Mouse (Mus musculus) gastrocnemius, postnatal 36 days (tissue): ENCODE data around the gene Atp2a1. TPM values are rescaled to one million over a fixed set of nuclear protein-coding genes. Genes with fewer than 3 reads are reported as not detected.
"Not testable (repeated sequence)": the region's sequence is repeated elsewhere in the genome, so short reads cannot be mapped to it uniquely, and the experiment has no call there.

Source experiments
- DNase-seq, 2 experiments: peaks; one replicate each; pipeline ENCODE4 v3.0.0; 2022
- intact Hi-C: fragments of 180-260 bp; cut with DNase I; formaldehyde crosslinking; loops from one replicate; pipeline ENCODE4 v1.15.1; 2025
- long read RNA-seq, 2 experiments: library from polyadenylated mRNA; stranded (forward); transcript quantifications; one replicate each; pipeline ENCODE4 v2.0.0; 2021
- total RNA-seq, 2 experiments: library from RNA; stranded (reverse); gene quantifications; 2 replicates each; pipeline ENCODE4 v1.2.3; 2021

Atp2a1 gene
- total RNA-seq, result over 10,000 TPM; 23,125 to 24,213 TPM
- long read RNA-seq, experiment 1, partial matches to known transcripts, result 3,823 of 35,745 reads
- long read RNA-seq, experiment 1, other reads (novel, unspliced or antisense), result 31,921 of 35,745 reads
- long read RNA-seq, experiment 2, partial matches to known transcripts, result 4,334 of 48,342 reads
- long read RNA-seq, experiment 2, other reads (novel, unspliced or antisense), result 44,007 of 48,342 reads

DNA sequence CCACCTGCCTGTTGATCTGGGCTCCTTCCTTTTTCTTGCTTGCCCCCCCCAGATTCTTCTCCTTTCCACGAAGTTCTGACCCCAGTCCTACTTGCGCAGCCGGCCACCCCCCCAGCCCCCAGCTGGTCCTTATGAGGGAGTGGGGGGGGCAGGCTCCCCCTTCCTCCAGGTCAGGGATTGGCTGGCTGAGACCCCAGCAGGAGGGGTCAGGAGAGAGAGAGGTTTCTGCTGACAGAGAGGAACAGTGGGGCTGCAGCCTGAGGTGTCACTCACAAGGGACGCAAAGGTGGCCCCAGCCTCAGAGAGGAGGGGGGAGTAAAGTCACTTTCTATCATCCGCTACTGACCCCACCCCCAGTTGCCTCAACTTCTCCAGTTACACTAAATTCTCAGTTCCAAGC is at the start of gene Atp2a1:
Gene Atp2a1, minus strand, starts transcription at position 105 of the 400 bp plus-strand sequence.
- DNase-seq, result peak; percentile 59 to 75
- intact Hi-C loops, result no loop called here

DNA sequence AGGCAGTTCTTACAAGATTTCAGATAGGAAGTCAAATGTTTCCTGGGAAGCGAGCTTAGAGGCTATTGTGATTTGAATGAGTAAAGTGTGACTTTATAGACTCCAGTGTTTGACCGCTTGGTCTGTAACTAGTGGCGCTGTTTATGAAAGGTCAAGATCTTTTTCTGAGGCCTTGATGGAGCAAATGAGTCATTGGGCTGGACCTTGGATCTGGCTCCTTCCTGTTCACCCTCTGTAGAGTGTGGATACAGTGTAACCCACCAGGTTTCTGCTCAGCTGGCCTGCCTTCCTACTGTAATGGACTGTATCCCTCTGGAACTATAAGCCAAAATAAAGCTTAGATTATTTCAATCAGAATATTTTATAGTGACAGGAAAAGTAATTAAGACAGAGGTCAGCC is 48.4 kb upstream of the Atp2a1 start:
- DNase-seq, result no peak
- intact Hi-C loops, result no loop called here

DNA sequence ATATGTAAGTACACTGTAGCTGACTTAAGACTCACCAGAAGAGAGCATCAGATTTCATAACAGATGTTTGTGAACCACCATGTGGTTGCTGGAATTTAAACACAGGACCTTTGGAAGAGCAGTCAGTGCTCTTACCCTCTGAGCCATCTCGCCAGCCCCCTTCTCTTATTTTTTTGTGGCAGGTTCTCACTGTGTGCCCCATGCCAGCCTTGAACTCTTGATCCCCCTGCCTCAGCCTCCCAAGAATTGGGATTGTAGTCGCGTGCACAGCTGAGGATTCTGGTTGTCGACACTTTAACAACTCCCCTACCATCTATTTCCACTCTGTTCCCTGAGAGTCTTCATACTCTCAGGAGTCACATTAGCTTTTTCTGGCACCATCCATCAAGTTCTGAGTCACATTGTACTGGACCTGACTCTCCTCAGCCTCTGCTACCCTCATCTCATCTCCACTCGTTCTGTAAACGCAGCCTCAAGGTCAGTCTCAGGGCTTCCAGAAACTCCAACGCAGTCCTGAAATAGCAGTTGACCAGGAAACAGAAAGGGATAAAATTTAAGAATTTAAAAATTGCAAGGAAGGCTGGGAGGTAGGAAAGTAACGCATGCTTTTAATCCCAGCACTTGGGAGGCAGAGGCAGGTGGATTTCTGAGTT is 44.3 kb upstream of the Atp2a1 start:
- DNase-seq, result no peak
- intact Hi-C loops, result no loop called here

DNA sequence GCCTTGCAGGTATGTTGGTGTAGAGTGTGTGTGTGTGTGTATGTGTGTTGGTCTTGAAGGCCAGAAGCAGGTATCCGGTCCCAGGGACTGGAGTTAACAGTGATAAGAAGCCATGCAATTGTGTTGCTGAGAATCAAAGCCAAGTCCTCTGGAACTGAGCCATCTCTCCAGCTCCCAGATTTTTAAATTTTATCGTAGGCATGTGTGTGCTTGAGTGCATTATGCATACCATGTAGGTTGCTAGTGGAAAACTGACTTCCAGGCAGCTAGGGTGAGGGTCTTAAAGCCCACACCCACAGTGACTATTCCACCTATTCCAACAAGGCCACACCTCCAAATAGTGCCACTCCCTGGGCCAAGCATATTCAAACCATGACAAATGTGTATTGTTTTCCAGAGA is 42.0 kb upstream of the Atp2a1 start:
- no peak for DNase-seq
- intact Hi-C loops, result no loop called here

DNA sequence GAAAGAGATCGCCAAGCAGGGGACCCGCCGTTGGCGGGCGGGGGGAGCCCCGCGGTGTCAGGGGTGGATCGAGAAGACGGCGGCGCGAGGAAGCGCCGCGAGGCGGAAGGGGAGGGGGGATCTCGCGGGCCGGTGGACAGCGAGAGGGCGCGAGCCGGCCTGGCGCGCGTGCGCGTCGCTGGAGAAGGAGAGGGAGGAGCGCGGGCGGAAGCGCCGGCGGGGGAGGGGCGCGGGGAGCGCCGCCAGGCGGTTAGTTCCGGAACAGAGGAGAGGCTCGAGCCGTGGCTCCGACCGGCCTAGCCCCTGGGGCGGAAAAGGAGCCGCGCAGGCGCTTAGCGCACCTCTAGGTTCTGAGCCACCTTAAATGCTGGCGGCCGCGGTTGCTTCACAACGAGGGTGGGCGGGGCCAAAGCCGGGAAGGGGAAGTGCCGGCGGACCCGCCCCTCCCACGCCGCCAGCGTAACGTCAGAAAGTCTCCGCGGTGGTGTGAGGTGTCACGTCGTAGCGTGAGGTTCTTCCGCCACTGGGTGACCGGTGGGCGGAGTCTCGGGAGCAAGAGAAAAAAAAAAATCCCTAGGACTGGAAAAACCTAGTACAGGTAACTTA is 40.5 kb upstream of the Atp2a1 start, which contains the start of gene Atxn2l:
Gene Atxn2l, minus strand, starts transcription at position 165 of the 606 bp plus-strand sequence.
- peak; percentile 98 for DNase-seq
- intact Hi-C loops, result no loop called here

DNA sequence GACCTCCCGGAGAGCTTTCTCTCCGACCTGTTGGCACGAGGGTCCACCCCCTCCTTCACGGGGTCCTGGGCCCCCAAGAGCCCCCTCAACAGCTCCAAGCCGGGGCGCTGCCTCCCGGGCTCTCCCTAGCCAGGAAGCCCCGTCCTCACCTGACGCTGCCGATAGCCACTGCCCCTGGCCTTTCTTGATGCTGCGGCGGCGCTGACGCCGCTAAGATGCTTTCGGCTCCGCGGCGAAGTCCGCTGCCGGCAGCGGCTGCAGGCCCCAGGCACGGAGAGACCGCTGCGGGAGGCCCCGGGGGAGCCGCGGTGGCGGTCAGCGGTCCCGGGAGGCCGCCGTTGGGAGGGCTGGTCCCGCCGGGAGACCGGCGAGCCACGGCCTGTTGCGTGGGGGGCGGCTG is 39.8 kb upstream of the Atp2a1 start:
- intact Hi-C loops, result no loop called here
- no peak for DNase-seq

DNA sequence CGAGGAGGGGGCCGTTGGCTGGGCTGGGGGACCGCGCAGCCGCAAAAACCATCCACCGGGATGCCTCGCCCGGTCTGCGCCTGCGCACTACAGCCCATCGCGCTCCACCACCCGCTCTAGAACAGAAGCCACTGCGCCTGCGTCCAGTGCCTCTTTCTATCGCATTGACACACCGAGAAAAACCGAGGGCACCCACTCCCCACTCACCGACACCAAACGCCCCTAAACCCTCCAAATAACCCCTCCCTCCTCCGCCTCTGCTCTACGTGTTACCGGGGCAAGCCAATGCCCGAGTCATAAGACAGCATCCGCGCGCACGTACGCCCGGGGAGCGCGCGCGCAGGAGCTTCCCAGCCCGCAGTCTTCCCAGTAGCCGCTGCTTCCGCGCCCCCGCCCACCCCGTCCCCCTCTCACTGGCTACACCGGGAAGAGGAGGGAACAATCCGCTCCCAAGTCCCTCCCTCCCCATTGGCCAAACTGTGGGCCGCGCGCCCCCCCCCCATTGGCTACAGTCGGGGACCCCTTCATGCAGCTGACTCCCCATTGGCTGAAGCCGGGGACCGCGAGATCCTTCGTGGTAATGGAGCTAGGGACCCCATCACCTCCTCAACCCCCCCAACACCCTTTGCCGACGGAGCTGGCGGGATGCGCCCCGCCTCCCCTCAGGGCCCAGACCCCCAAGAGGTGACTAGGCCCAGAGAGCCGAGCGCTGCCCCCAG is 39.3 kb upstream of the Atp2a1 start:
- DNase-seq, result peak; percentile 90 to 92
- intact Hi-C loops, result no loop called here

DNA sequence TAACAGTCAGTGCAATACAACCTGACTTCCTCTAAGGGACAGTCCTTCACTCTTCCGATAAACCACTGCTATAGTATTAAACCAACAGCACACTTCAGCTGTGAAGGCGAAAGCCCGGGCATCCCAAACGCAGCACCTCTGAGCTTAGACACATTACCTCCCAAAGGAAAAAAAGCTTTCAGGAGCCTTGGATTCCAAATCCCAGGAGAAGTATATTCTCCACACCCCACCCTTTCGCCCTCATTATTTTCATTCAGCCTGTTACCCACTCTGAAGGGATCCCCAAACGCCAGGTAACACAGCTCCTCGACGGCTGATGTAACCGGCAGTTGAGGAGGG is 38.7 kb upstream of the Atp2a1 start:
- no peak for DNase-seq
- intact Hi-C loops, result no loop called here

DNA sequence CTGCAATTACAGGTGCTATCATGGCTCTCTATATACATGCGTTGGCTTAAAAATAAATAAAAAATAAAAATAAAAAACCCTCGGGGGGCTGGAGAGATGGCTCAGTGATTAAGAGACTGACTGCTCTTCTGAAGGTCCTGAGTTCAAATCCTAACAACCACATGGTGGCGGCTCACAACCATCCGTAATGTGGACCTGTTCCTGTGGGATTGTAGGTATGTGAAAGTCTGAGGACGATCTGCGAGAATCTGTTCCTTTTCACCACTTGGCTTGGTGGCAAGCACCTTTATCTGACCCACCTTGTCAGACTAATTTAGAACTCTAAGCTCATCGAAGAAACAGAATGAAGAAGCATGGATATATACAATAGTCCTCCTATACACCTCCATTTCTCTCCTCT is 36.5 kb upstream of the Atp2a1 start:
- no peak for DNase-seq
- intact Hi-C loops, result no loop called here

DNA sequence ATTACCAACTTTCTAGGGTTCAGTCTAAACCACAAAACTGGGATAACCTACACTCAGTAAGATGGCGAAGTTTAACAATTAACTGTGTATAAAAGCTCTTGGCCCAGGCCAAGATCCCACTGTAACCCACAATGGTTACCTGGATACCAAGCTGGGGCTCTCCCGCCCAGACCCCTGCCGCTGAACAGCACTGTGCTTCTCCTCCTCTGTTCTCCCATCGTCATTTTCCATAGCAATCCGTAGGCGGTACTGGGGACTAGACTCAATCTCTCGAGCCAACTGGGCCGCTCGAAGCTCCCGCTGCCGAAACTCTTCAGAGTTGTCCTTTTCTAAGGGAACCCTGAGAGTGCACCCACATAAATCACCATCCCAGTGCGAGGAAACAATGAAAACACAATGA is 35.1 kb upstream of the Atp2a1 start:
- no peak for DNase-seq
- intact Hi-C loops, result no loop called here

DNA sequence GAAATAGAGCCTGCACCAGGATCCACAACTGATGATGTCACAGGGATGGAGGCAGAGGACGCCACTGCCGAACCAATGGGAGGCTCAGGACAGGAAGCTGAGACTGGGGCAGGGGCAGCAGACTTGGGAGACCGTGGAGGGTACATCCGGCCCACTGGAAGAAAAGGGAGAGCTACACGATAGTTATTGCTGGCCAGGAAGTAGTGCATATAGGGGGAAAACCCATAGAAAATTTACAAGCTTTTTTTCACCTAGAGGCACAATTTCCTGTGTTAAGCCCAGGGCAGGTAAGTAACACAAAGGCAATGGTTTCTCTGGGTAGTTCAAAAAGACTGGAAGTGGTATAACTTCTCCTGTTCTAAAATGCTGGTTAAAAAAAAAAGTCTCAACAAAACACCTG is 33.6 kb upstream of the Atp2a1 start:
- intact Hi-C loops, result no loop called here
- no peak for DNase-seq

DNA sequence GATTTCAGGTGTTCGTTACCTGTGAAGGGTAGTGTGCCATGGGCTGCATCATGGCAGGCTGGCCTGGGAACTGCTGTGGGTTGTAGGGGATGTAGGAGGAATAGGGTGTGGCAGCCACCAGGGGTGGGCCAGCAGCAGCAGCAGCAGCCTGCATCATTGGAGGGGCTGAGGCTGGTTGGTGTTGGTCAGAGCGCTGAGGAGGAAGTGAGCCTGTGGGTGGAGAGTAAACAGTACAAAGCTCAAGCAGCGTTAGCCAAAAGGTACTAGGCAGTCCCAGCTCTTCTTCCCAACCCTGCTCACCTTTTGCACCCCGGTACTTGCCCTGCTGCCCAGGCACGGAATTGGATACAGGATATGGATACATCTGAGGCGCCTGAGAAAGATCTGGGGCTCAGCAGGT is 31.2 kb upstream of the Atp2a1 start:
- intact Hi-C loops, result no loop called here
- no peak for DNase-seq

DNA sequence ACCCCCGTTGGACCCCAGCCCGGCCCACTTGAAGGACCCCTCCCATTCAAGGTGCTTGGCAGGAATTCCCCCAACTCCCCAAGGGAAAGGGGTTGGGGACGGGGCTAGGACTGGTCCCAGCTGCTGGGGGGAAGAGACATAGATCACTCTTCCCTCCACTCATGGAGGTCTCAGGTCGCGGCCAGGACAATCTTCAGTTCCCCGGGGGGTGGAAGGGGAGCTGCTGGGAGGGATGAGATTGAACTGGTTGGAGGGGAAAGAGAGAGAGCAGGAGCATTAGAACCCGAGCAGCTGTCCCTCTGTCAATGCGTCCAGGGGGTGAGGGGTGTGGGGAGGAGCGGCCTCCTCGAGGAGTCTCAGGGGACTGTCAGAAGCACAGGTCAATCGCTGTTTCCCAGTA is 29.1 kb upstream of the Atp2a1 start:
- intact Hi-C loops, result no loop called here
- DNase-seq, result no peak

DNA sequence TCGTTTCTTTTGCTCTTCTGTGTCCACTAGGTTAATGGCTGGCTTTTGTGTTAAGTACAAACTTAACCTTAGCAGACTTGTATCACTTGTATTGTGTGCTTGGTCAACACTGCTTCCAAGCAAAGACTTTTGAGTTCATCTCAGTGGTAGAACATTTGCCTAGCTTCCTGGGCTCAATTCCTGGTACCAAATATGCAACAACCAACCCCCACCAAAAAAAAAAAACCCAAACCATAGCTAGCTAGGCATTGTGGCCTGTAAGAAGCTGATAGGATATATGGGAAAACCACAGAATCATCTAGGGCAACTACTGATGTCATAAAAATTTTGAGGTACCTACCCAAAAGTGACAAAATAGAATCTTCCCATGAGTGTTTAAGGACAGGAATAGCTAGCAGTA is 28.1 kb upstream of the Atp2a1 start:
- no peak for DNase-seq
- intact Hi-C loops, result no loop called here

DNA sequence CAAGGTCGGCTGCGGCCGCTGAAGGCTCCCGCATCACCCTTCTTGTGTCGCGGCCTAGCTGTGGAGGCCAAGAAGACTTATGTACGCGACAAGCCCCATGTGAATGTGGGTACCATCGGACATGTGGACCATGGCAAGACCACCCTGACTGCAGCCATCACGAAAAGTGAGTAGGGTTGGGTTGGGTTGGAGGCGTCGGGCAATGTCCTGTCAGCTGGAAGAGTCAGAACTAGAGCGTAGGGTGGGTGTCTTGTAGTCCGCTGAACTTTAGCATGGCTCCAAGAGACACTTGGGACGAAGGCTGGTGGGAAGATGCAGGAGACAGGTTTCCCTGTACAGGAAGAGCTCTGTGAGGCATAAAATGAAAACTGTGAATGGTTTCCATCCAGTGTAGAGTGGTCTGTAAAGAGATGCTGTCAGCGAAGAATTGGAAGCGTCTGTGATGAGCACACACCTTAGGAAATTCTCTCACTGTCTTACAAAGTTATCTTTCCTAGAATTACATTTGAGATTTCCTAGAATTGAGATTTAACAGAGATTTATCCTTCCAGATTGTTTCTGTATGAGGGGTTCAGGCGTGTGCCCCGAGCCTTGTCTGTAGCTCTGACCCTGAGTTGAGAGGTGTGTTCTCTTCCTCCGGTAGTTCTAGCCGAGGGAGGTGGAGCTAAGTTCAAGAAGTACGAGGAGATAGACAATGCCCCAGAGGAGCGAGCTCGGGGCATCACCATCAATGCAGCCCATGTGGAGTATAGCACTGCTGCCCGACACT is 24.9 kb upstream of the Atp2a1 start:
- intact Hi-C loops, result not testable (repeated sequence)

DNA sequence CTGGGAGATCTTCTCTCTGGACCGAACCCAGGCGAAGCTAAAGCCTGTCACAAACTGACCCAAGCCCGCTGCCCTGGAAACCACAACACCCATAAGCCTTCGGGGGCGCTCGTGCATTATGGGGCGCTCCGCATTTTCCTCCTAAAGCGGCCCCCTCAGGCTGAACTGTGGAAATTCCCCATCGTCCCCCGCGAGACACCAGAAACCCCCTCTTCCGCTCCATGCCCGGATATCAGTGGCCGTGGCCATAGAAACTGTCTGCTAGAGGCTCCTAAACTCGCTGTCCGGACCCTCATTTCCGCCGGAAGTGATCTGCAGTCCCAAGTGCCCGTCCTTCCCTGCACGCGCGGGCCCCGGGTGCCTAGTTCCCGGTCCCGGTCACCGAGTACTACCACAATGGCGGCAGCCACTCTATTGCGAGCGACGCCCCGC is 24.2 kb upstream of the Atp2a1 start, which contains the start of gene Tufm:
Gene Tufm, plus strand, starts transcription at position 310 of the 432 bp plus-strand sequence.
- intact Hi-C loops, result no loop called here
- peak; percentile 85 to 92 for DNase-seq

More for the DNA sequence above, 24.9 kb upstream of the Atp2a1 start:
- DNase-seq, result not testable (repeated sequence)

DNA sequence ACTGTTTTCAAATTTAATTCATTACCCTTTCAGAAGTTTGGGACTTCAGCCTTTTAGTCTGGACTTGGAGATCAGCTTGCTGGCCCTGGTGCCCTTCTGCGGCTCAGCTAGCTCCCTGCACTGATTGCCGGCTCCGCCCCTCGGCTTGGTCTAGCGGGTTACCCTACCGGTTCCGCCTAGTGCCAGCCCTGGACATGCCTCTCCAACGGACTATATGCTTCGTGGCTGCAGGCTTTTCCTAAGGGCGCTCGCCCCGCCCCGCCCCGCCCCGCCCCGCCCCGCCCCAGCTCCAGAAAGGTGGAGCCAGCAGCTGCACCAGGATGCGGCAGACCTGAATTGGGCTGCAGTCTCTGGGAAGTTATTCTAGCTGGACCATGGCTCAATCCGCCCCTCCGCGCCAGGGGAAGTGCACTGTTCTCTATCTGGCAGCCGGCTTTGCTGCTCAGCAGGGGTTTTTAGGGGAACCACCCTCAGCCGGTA is 19.5 kb upstream of the Atp2a1 start:
- DNase-seq, result peak; percentile 61 to 83
- intact Hi-C loops, result no loop called here

DNA sequence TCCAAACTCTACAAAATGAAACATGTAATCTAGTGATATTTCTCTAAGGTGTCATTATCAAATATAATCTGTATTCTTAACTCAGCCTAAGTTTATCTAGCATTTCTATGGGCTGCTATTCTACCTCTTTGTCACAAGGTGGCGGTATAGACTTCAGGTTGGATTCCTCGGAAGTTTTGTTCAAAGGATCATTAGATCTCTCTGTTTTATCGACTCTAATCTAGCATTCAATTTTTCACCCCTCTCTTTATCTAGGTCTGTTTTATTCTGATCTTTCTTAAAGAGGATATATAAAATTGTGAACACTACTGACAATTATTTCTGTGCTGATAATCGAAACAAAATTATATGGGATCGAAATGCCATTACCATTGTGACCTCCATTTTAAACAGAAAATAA is 18.8 kb upstream of the Atp2a1 start:
- intact Hi-C loops, result loop anchor here (2.0 kb wide), 1 partner anchor 47 kb away; no protein-coding TSS in a partner anchor
- no peak for DNase-seq

DNA sequence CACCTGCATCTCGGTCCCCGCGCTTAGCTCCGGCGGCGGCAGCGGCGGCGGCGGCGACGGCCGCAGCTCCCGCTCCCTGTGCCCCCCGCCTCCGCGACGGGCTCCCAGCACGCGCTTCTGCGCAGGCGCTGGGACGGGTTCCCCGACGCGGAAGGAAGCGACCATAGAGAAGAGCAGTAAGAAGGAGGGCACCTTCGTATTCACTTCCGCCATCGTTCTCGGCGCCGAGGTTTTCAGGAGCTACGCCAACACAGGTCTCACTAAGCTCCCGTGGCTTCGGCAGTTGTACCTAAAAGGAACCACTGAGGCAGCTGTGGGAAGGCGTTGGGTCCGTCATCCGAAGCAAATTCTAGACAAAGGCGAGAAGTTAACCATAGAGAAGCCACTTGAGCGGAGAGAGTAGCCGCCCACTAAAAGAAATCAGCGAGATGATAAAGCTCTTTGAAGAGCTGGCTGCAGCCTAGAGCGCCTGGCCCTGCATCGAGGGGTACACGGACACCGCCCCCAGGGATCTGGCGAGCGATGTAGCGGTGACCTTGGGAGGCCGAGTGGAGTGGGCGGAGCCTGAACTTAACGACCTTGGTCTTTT is 12.2 kb upstream of the Atp2a1 start, which contains the start of gene Sh2b1:
Gene Sh2b1, minus strand, starts transcription at position 432 of the 589 bp plus-strand sequence.
- DNase-seq, result peak; percentile 82 to 84
- intact Hi-C loops, result loop anchor here (5.0 kb wide), 1 partner anchor 43 kb away; no protein-coding TSS in a partner anchor

DNA sequence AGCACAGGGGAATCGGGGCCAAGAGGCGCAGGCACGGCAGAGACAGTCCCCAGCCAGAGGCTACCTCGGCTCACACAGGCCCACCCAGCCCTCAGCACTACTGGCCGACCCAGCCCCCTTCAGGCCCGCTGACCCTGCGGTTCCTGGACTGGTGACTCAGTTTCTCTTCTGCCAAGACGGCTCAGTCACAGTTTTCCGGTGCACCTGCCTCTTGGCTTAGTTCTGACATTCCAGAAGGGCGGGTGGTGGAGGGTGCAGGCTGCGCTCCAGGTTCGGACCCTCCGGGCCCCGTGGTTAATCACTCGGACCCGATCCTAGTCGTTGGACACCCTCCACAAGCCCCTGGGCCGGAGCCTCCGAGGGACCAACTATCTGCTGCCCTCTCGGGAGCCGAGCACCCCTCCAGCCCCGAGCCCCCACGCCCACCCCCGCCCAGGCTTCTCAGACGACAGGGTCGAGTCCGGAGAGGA is 11.6 kb upstream of the Atp2a1 start:
- intact Hi-C loops, result loop anchor here (5.0 kb wide), 1 partner anchor 42 kb away; no protein-coding TSS in a partner anchor
- no peak for DNase-seq
